Mouse (Mus musculus) hindbrain, embryonic 15.5 days (tissue): ENCODE data around the gene Itprip. TPM values are rescaled to one million over a fixed set of nuclear protein-coding genes. Genes with fewer than 3 reads are reported as not detected.

ENCODE experiments used
- ATAC-seq: fragments of 200-750 bp; cut with Nextera tagmentation; 2 replicates; pipeline ENCODE4 v1.8.0; 2017; ENCODE audit warnings: low read depth, moderate number of reproducible peaks, moderate TSS enrichment; ENCODE audit not compliant: low FRiP score
- H3K27ac ChIP-seq: fragments of 300-500 bp; sonication (generic); replicated peaks from 2 replicates; pipeline ENCODE4 v1.5.1; 2015; ENCODE audit warnings: mild to moderate bottlenecking, inconsistent platforms
- H3K27me3 ChIP-seq: fragments of 300-500 bp; sonication (generic); 2 replicates; pipeline ENCODE4 v1.6.1; 2015; ENCODE audit warnings: control low read depth, inconsistent platforms
- H3K36me3 ChIP-seq: fragments of 300-500 bp; sonication (generic); 2 replicates; pipeline ENCODE4 v1.6.1; 2015; ENCODE audit warnings: control low read depth, inconsistent platforms
- H3K4me1 ChIP-seq: fragments of 300-500 bp; sonication (generic); replicated peaks from 2 replicates; pipeline ENCODE4 v1.6.1; 2015; ENCODE audit warnings: control low read depth, inconsistent platforms
- H3K4me2 ChIP-seq: fragments of 300-500 bp; sonication (generic); 2 replicates; pipeline ENCODE4 v1.6.1; 2015; ENCODE audit warnings: moderate library complexity, mild to moderate bottlenecking, inconsistent platforms
- H3K4me3 ChIP-seq: fragments of 300-500 bp; sonication (generic); 2 replicates; pipeline ENCODE4 v1.5.1; 2015; ENCODE audit warnings: mild to moderate bottlenecking, inconsistent platforms
- H3K9ac ChIP-seq: fragments of 300-500 bp; sonication (generic); 2 replicates; pipeline ENCODE4 v1.6.1; 2015; ENCODE audit warnings: inconsistent platforms
- H3K9me3 ChIP-seq: fragments of 300-500 bp; sonication (generic); 2 replicates; pipeline ENCODE4 v1.6.1; 2016; ENCODE audit warnings: control low read depth, inconsistent platforms
- WGBS: fragments of 180-500 bp; shearing (Covaris S2); methylation state at CpG from one replicate; pipeline ENCODE4 v1.1.7; 2015; 5-methylcytosine and 5-hydroxymethylcytosine counted together
- polyA plus RNA-seq: library from polyadenylated mRNA; unstranded; fragments of >200 nt; fragmentation: Nextera tagmentation; extraction: Ambion mirVana; gene quantifications from 2 replicates; pipeline ENCODE4 v1.2.1, GENCODE M21; 2015

Gene Itprip
- polyA plus RNA-seq, 1 experiment from 2014 or later = 6.3 TPM

- H3K36me3 ChIP-seq = no peaks in the 10 kb centered on the region
- no peaks in the 10 kb centered on the region for H3K9me3 ChIP-seq
- no peak overlapping the region for H3K27ac ChIP-seq
- ATAC-seq = peak; percentile 64; the same call in 1 of the 2 replicates
- no peak overlapping the region for H3K4me2 ChIP-seq
- WGBS = 28% methylated on average over 11 of the region's 11 CpGs
- H3K27me3 ChIP-seq = no peaks in the 10 kb centered on the region
- H3K4me1 ChIP-seq = no peaks in the 10 kb centered on the region
- H3K9ac ChIP-seq = no peak overlapping the region
- no peak overlapping the region for H3K4me3 ChIP-seq
These were observed 36.8 kb downstream of the Itprip start for GRCm38 (mm10) chr19:47882151-47882881.

DNA sequence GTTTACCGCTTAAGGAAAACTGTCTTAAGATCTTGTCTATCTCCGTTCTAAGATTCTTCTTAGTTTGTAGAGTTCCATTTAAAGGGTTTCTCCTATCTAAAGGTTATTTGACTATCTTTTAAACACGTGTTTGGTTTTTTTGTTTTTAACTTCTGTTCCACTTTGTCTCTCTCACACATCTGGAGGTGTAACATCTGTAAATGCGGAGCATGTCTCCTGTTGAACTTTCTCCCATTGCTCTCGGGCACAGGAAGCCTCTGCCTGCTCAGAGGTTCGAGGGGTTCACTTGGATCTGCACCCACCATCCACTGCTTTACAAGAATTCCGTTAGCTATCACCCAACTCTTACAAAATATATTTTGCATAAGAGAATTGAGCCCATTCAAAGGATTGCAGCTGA, 37.6 kb downstream of the Itprip start:
- no peak overlapping the region for H3K4me2 ChIP-seq
- H3K9ac ChIP-seq = no peak overlapping the region
- no peaks in the 10 kb centered on the region for H3K4me1 ChIP-seq
- no peak overlapping the region for H3K4me3 ChIP-seq
- H3K9me3 ChIP-seq = no peaks in the 10 kb centered on the region
- H3K36me3 ChIP-seq = no peaks in the 10 kb centered on the region
- no peak overlapping the region for H3K27ac ChIP-seq
- no peak for ATAC-seq
- 86% methylated on average over 7 of the region's 7 CpGs for WGBS
- no peaks in the 10 kb centered on the region for H3K27me3 ChIP-seq

GRCm38 (mm10) chr19:47876252-47876651, 42.8 kb downstream of the Itprip start:
- 82% methylated on average over 15 of the region's 15 CpGs for WGBS
- Histone ChIP-seq H3K4me3 (no peak overlapping the region), H3K4me1 (no peaks in the 10 kb centered on the region), H3K36me3 (no peaks in the 10 kb centered on the region), H3K9me3 (no peaks in the 10 kb centered on the region), H3K4me2 (no peak overlapping the region), H3K27ac (no peak overlapping the region), H3K27me3 (no peaks in the 10 kb centered on the region), H3K9ac (no peak overlapping the region)
- ATAC-seq = no peak

DNA sequence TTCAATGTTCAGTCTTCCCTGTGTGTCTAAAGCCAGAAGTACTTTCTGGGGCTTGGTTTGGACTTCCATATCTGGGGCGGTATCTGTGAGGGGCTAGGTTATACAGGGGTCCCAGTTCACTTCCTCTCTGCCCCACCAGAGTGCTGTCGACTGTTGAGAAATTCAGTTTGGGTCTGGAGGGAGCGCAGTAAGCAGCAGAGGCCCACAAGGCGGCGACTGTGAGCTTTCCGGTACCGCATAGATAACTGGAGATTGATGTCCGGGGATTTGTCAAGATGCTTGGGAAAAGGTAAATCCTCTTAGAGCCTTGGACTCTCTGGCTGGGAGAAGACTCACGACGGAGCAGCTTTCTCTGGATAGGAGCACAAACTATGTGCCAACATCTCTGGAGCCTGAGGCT, 47.6 kb downstream of the Itprip start:
- Histone ChIP-seq H3K4me3 (no peak overlapping the region), H3K9me3 (no peaks in the 10 kb centered on the region), H3K9ac (no peak overlapping the region), H3K36me3 (no peaks in the 10 kb centered on the region), H3K4me1 (no peaks in the 10 kb centered on the region), H3K4me2 (no peak overlapping the region), H3K27ac (no peak overlapping the region), H3K27me3 (no peaks in the 10 kb centered on the region)
- WGBS = 23% methylated on average over 10 of the region's 10 CpGs
- no peak for ATAC-seq

- WGBS = 85% methylated on average over 7 of the region's 7 CpGs
- Histone ChIP-seq H3K9ac (no peak overlapping the region), H3K36me3 (no peaks in the 10 kb centered on the region), H3K27me3 (no peaks in the 10 kb centered on the region), H3K27ac (no peak overlapping the region), H3K4me3 (no peak overlapping the region), H3K9me3 (no peaks in the 10 kb centered on the region), H3K4me2 (no peak overlapping the region), H3K4me1 (peaks cover 4% of the 10 kb centered on the region; the same call in 1 of the 2 replicates)
- ATAC-seq = no peak
These were observed 48.9 kb downstream of the Itprip start for GRCm38 (mm10) chr19:47870102-47870666.

GRCm38 (mm10) chr19:47869516-47869915, 49.6 kb downstream of the Itprip start:
- no peaks in the 10 kb centered on the region for H3K9me3 ChIP-seq
- H3K27ac ChIP-seq = no peak overlapping the region
- no peak for ATAC-seq
- H3K9ac ChIP-seq = no peak overlapping the region
- peaks cover 9% of the 10 kb centered on the region for H3K4me1 ChIP-seq
- no peaks in the 10 kb centered on the region for H3K36me3 ChIP-seq
- H3K4me2 ChIP-seq = no peak overlapping the region
- WGBS = 76% methylated on average over 3 of the region's 3 CpGs
- H3K4me3 ChIP-seq = no peak overlapping the region
- no peaks in the 10 kb centered on the region for H3K27me3 ChIP-seq

- no peak for ATAC-seq
- peaks cover 11% of the 10 kb centered on the region for H3K4me1 ChIP-seq
These were observed 50.1 kb downstream of the Itprip start for GRCm38 (mm10) chr19:47868951-47869350.

DNA sequence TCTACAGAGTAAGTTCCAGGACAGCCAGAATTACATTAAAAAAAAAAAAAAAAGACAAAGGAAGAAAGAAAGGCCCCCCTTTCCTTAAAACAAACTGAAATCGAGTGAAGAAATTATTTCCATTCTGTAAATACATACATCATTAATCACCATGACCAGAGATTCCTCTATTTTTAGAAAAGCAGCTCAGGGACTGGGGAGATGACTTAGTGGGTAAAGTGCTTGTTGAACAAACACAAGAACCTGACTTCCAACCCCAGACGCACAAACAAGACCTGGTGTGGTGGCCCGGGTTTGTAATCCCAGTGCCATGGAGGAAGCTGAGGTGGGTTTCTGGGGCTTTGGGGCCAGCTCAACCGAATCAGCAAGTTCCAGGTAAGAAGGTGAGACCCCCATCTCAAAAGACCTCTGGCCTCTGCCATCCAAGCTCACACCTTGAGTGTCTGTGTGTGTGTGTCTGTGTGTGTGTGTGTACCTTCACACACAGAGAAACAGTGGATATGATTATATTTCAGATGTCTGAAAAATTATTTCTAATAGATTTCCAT, 51.4 kb downstream of the Itprip start:
- no peak for ATAC-seq
- H3K36me3 ChIP-seq = peaks cover 5% of the 10 kb centered on the region; the same call in 1 of the 2 replicates
- H3K4me2 ChIP-seq = no peak overlapping the region
- no peak overlapping the region for H3K9ac ChIP-seq
- no peak overlapping the region for H3K4me3 ChIP-seq
- no peak overlapping the region for H3K27ac ChIP-seq
- WGBS = 80% methylated on average over 4 of the region's 4 CpGs
- no peaks in the 10 kb centered on the region for H3K27me3 ChIP-seq
- no peaks in the 10 kb centered on the region for H3K9me3 ChIP-seq
- H3K4me1 ChIP-seq = peaks cover 11% of the 10 kb centered on the region

More at GRCm38 (mm10) chr19:47868951-47869350, 50.1 kb downstream of the Itprip start:
- Histone ChIP-seq H3K36me3 (no peaks in the 10 kb centered on the region; the same call in 1 of the 2 replicates), H3K4me3 (no peak overlapping the region), H3K27ac (no peak overlapping the region), H3K27me3 (no peaks in the 10 kb centered on the region), H3K9me3 (no peaks in the 10 kb centered on the region), H3K4me2 (no peak overlapping the region), H3K9ac (no peak overlapping the region)
- 77% methylated on average over 4 of the region's 4 CpGs for WGBS

- peak; percentile 100 for ATAC-seq
- WGBS = under 1% methylated on average over 49 of the region's 49 CpGs
- H3K4me3 ChIP-seq = peak within 1 kb of the TSS; percentile 74
These were observed 53.6 kb downstream of the Itprip start, which contains the start of gene Gsto2 for GRCm38 (mm10) chr19:47865353-47865947. Gsto2 (plus strand) TSS chr19:47865534.

GRCm38 (mm10) chr19:47864721-47865120, 54.4 kb downstream of the Itprip start:
- Histone ChIP-seq H3K4me1 (peaks cover 11% of the 10 kb centered on the region), H3K4me2 (peak overlapping the region; percentile 83), H3K27me3 (no peaks in the 10 kb centered on the region), H3K9me3 (no peaks in the 10 kb centered on the region), H3K4me3 (peak overlapping the region; percentile 74), H3K27ac (peak overlapping the region; percentile 94; the same call in 1 of the 2 replicates), H3K36me3 (peaks cover 12% of the 10 kb centered on the region; the same call in 1 of the 2 replicates), H3K9ac (peak overlapping the region; percentile 86; the same call in 1 of the 2 replicates)
- ATAC-seq = no peak
- 87% methylated on average over 7 of the region's 7 CpGs for WGBS

More at GRCm38 (mm10) chr19:47865353-47865947, 53.6 kb downstream of the Itprip start, which contains the start of gene Gsto2:
- Histone ChIP-seq H3K9me3 (no peaks in the 10 kb centered on the region), H3K4me1 (peaks cover 11% of the 10 kb centered on the region), H3K27me3 (no peaks in the 10 kb centered on the region), H3K4me2 (peak within 1 kb of the TSS; percentile 83), H3K27ac (peak within 1 kb of the TSS; percentile 94), H3K9ac (peak within 1 kb of the TSS; percentile 86), H3K36me3 (peaks cover 9% of the 10 kb centered on the region; the same call in 1 of the 2 replicates)

- Histone ChIP-seq H3K36me3 (peaks cover 19% of the 10 kb centered on the region; the same call in 1 of the 2 replicates), H3K4me1 (peaks cover 11% of the 10 kb centered on the region), H3K9ac (no peak overlapping the region), H3K27ac (no peak overlapping the region), H3K4me3 (no peak overlapping the region), H3K4me2 (no peak overlapping the region), H3K9me3 (no peaks in the 10 kb centered on the region), H3K27me3 (no peaks in the 10 kb centered on the region)
- no peak for ATAC-seq
- 95% methylated on average over 9 of the region's 9 CpGs for WGBS
These were observed 55.0 kb downstream of the Itprip start for GRCm38 (mm10) chr19:47864051-47864450.

GRCm38 (mm10) chr19:47862581-47862980, 56.5 kb downstream of the Itprip start:
- H3K27me3 ChIP-seq = no peaks in the 10 kb centered on the region
- H3K9ac ChIP-seq = no peak overlapping the region
- WGBS = 94% methylated on average over 3 of the region's 3 CpGs
- peaks cover 19% of the 10 kb centered on the region; the same call in 1 of the 2 replicates for H3K36me3 ChIP-seq
- no peaks in the 10 kb centered on the region for H3K9me3 ChIP-seq
- H3K4me2 ChIP-seq = no peak overlapping the region
- H3K4me3 ChIP-seq = no peak overlapping the region
- no peak overlapping the region for H3K27ac ChIP-seq
- peaks cover 11% of the 10 kb centered on the region for H3K4me1 ChIP-seq
- no peak for ATAC-seq
